Mouse (Mus musculus) erythroblast, embryonic 14.5 days (primary cell): ENCODE results near the gene Atf5.

Experiments
- GATA1 ChIP-seq: IDR thresholded peaks from 2 replicates; pipeline ENCODE4 v1.6.1; 2012; ENCODE audit warnings: low read length, inconsistent platforms, mixed read lengths
- TAL1 ChIP-seq: IDR thresholded peaks from 3 replicates; pipeline ENCODE4 v1.6.1; 2012; ENCODE audit warnings: low read length, inconsistent platforms, mixed read lengths

DNA sequence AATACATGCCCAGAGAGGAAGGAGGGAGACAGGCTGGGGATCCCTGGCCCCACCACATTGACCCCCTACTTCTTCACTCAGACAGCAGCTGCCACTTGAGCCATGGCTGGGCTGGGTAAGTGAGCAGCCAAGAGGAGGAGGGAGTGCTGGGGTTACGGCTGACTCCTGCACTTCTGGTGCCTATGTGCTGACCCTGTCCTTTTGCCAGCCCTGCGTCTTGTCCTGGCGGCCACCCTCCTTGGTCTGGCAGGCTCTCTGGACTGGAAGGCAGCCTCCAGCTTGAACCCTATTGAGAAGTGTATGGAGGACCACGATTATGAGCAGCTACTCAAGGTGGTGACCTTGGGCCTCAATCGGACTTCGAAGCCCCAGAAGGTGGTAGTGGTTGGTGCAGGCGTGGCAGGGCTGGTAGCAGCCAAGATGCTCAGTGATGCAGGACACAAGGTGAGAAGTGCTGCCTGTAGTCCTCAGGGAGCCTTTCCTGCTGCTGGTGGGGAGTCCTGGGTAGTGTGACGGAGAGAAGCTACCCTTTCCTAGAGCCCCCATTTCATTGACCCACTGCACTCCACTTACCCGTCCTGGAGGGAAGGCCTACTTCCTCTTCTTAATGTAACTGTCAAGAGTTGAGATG is 20.1 kb upstream of the Atf5 start:
- TF ChIP-seq TAL1 (no peak), GATA1 (no peak)
